Mouse (Mus musculus) testis, adult 2 months (tissue): ENCODE measurements around the gene Stx3. TPM values are rescaled to one million over a fixed set of nuclear protein-coding genes. Genes with fewer than 3 reads are reported as not detected.

Source experiments
- H3K27ac ChIP-seq: fragments of 200-500 bp; 2 replicates; pipeline ENCODE4 v1.5.1; 2012; ENCODE audit warnings: low read depth, low read length; ENCODE audit not compliant: control insufficient read depth, insufficient read depth
- H3K27me3 ChIP-seq: fragments of 200-500 bp; 2 replicates; pipeline ENCODE4 v1.6.1; 2012; ENCODE audit warnings: mild to moderate bottlenecking, low read length, moderate library complexity; ENCODE audit not compliant: control insufficient read depth, insufficient read depth
- H3K36me3 ChIP-seq: fragments of 200-500 bp; 2 replicates; pipeline ENCODE4 v1.6.1; 2012; ENCODE audit warnings: mild to moderate bottlenecking, low read length; ENCODE audit not compliant: control insufficient read depth, insufficient read depth
- H3K4me1 ChIP-seq: fragments of 200-500 bp; 2 replicates; pipeline ENCODE4 v1.6.1; 2012; ENCODE audit warnings: low read length; ENCODE audit not compliant: control insufficient read depth, insufficient read depth
- H3K4me3 ChIP-seq: fragments of 200-500 bp; 2 replicates; pipeline ENCODE4 v1.5.1; 2012; ENCODE audit warnings: low read depth, mild to moderate bottlenecking, low read length, moderate library complexity, mixed read lengths; ENCODE audit not compliant: control insufficient read depth
- CTCF ChIP-seq: fragments of 200-500 bp; IDR thresholded peaks from 2 replicates; pipeline ENCODE4 v1.5.1; 2012; ENCODE audit warnings: low read depth, mild to moderate bottlenecking, inconsistent platforms, low read length, moderate library complexity; ENCODE audit not compliant: control insufficient read depth, insufficient read depth, insufficient replicate concordance
- POLR2A ChIP-seq: fragments of 200-500 bp; IDR thresholded peaks from 2 replicates; pipeline ENCODE4 v1.6.1; 2012; ENCODE audit warnings: low read depth, mild to moderate bottlenecking, inconsistent platforms, low read length, moderate library complexity; ENCODE audit not compliant: control insufficient read depth
- polyA plus RNA-seq: library from polyadenylated mRNA; depleted of rRNA; stranded (reverse); fragments of >200 nt; gene quantifications from 2 replicates; pipeline ENCODE4 v1.2.3, GENCODE M21; 2012

The Stx3 gene
- polyA plus RNA-seq, 1 experiment = 0.61 TPM

DNA sequence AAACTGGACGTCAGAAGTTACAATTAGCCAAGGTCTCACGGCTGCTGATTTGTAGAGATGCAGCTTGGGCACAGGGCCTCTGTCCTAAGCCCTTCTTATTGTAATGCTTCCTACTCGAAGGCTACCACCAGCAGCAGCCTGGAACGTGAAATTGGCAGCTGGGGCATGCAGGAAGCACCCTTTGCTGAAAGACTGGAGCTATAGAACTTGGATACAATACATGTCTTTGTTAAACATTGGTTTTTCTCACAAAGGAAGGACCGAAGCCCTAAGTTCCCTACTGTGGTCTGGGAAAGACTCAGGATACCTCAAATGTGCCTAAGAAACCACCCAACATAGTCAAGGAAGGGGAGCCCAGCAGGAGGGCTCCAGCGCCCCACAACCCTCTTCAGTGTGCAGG, 11.4 kb downstream of the Stx3 start:
- H3K4me1 ChIP-seq = no peaks in the 10 kb centered on the region
- no peaks in the 10 kb centered on the region for H3K36me3 ChIP-seq
- H3K27ac ChIP-seq = no peak overlapping the region
- H3K4me3 ChIP-seq = no peak overlapping the region
- no peaks in the 10 kb centered on the region for H3K27me3 ChIP-seq
- TF ChIP-seq POLR2A (no peak), CTCF (no peak)

DNA sequence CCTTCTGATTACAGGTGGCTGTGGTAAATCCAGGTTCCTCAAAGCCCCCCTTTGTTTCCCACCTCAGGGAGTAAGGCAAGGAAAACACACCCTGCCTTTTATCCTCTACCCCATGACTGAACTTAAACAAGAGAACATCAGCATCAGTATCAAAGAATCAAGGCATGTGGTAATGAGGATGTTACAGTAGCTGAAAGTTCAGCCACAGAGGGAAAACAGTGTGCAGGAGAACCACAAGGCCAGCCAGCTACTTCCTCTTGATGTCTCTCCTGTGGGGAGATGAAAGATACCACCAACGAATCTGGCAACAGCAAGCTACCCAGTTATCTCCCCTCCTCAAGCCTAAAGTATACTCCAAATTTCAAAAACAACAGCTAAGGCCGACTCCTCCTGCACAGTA, 12.0 kb downstream of the Stx3 start:
- no peaks in the 10 kb centered on the region for H3K27me3 ChIP-seq
- TF ChIP-seq POLR2A (no peak), CTCF (no peak)
- H3K4me3 ChIP-seq = no peak overlapping the region
- H3K36me3 ChIP-seq = no peaks in the 10 kb centered on the region
- no peak overlapping the region for H3K27ac ChIP-seq
- H3K4me1 ChIP-seq = no peaks in the 10 kb centered on the region

DNA sequence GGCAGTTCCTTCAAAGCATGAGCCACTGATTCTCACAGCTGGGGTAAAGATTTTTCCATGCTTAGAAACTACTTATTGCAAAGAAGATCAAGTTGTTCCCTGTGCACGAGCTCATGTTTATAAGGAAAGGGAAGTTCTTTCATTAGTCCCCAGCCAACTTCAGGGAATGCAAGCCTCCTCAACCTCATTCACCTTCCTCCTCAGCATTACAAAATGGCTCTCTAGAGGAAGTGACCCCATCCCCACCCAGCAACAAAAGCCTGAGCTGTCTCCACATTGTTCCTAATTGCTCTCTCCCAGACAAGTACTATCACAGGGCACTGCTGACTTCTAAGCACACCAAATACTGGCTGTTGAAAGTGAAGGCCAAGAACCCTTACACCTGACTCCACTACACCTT, 14.8 kb downstream of the Stx3 start:
- TF ChIP-seq CTCF = no peak
- TF ChIP-seq POLR2A = no peak
- Histone ChIP-seq H3K4me1 (no peaks in the 10 kb centered on the region), H3K27ac (no peak overlapping the region), H3K27me3 (no peaks in the 10 kb centered on the region), H3K36me3 (no peaks in the 10 kb centered on the region), H3K4me3 (no peak overlapping the region)

DNA sequence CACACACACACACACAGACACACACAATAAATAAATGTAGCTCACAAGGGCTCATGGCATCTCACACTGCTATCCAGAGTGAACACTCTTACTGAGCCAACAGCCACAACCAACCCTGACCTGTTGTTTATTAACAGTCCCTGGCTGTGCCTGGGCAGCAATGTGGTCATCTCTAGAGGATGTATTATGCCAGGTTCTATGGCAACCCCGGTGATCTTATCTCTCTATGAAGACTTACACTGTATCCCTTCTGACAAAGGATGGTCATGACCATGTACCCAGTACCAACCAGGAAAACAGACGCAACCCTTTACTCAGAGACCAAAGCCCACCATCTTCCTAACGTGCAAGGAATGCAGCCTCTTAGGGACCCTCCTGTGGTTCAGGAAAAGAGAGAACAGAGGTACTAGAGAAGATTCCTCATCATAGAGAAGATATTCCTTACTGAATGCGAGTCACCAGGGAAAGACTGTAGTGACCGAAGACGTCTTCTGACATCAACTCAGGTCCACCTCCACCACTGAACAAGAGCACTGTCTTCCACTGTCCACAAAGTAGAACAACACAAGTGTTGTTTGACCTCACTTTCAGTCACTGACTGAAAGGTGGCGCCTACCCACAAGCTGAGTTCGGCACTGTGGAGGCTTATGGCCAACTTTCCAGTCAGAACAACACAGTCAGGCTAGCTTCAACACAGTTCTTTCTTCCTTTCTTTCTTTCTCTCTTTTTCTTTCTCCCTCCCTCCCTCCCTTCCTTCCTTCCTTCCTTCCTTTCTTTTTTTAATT, 18.5 kb downstream of the Stx3 start:
- no peak overlapping the region for H3K4me3 ChIP-seq
- H3K27me3 ChIP-seq = no peaks in the 10 kb centered on the region
- TF ChIP-seq CTCF (no peak), POLR2A (no peak)
- no peak overlapping the region for H3K27ac ChIP-seq
- no peaks in the 10 kb centered on the region for H3K4me1 ChIP-seq
- H3K36me3 ChIP-seq = no peaks in the 10 kb centered on the region

DNA sequence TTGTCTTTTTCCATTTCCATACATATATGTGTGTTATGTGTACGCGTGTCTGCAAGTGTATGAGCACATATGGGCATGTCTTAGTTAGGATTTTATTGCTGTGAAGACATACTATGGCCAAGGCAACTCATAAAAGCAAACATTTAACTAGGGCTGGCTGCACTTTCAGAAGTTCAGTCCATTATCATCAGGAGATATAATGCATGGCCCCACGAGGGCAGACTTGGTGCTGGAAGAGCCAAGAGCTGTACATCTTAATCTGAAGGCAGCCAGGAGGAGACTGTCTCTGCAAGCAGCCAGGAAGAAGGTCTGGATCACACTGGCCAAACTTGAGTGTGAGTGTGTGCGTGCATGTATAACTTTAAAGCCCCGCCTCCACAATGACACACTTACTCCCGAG, 24.8 kb downstream of the Stx3 start:
- Histone ChIP-seq H3K4me1 (no peaks in the 10 kb centered on the region), H3K4me3 (no peak overlapping the region), H3K27ac (no peak overlapping the region), H3K36me3 (no peaks in the 10 kb centered on the region), H3K27me3 (no peaks in the 10 kb centered on the region)
- TF ChIP-seq CTCF (no peak), POLR2A (no peak)

DNA sequence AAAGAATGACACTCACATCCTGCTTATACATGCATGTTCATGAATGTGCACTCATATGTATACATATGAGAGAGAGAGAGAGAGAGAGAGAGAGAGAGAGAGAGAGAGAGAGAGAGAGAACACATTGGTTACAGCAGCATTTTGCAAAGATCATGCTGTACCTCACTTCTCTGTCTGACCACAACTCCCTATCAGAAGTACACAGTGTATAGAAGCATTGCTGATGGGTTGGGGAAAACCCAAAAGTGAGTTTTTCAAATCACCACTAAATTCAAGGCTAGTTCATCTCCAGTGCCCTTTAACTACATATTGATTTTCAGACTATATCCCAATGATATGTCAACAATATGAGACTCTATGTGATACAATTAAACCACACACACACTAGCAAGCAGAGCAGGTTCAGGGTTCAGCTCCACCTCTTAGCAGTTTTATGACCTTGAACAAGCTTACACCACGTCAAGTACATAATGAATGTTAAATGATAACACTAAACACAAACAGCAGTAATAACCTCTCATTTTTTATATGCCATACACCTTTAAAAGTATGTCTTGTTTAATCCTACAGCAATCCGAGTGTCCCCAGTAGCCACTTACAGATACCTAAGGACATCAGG, 25.4 kb downstream of the Stx3 start:
- H3K36me3 ChIP-seq = no peaks in the 10 kb centered on the region
- no peaks in the 10 kb centered on the region for H3K27me3 ChIP-seq
- no peaks in the 10 kb centered on the region for H3K4me1 ChIP-seq
- no peak overlapping the region for H3K4me3 ChIP-seq
- no peak overlapping the region for H3K27ac ChIP-seq
- no peak for TF ChIP-seq POLR2A
- no peak for TF ChIP-seq CTCF

DNA sequence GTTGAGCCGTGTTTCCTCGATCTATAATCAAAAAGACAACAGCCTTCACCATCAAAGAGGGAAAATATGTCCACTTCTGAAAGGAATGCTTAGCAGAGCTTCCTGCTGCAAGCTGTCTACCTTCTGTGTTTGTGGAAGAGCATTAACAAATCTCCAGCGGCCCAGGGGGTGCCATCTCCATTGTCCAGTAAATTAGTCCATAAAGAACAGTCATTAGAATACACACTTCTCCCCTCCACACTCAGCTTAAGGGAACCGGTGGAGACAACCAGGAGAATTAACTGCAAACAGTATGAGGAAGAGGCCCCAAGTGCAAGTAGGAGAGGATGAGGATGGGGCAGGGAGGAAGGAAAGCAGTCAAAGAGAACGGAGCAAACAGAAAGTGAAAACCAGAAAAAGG, 27.4 kb downstream of the Stx3 start:
- no peaks in the 10 kb centered on the region for H3K4me1 ChIP-seq
- no peaks in the 10 kb centered on the region for H3K27me3 ChIP-seq
- H3K36me3 ChIP-seq = no peaks in the 10 kb centered on the region
- TF ChIP-seq POLR2A (no peak), CTCF (no peak)
- no peak overlapping the region for H3K27ac ChIP-seq
- no peak overlapping the region for H3K4me3 ChIP-seq
